Mouse (Mus musculus) embryonic facial prominence, embryonic 15.5 days (tissue): ENCODE data around the gene Islr. TPM values are rescaled to one million over a fixed set of nuclear protein-coding genes. Genes with fewer than 3 reads are reported as not detected.

Source experiments
- ATAC-seq: fragments of 200-750 bp; cut with Nextera tagmentation; 2 replicates; pipeline ENCODE4 v1.8.0; 2017; ENCODE audit warnings: low read depth, moderate TSS enrichment; ENCODE audit not compliant: insufficient number of reproducible peaks, low FRiP score, low TSS enrichment
- H3K27ac ChIP-seq: fragments of 300-500 bp; sonication (generic); replicated peaks from 2 replicates; pipeline ENCODE4 v1.5.1; 2015; ENCODE audit warnings: mild to moderate bottlenecking, inconsistent platforms
- H3K27me3 ChIP-seq: fragments of 300-500 bp; sonication (generic); 2 replicates; pipeline ENCODE4 v1.6.1; 2015; ENCODE audit warnings: inconsistent platforms
- H3K36me3 ChIP-seq: fragments of 300-500 bp; sonication (generic); 2 replicates; pipeline ENCODE4 v1.6.1; 2015; ENCODE audit warnings: mild to moderate bottlenecking, inconsistent platforms
- H3K4me1 ChIP-seq: fragments of 300-500 bp; sonication (generic); 2 replicates; pipeline ENCODE4 v1.6.1; 2015; ENCODE audit warnings: inconsistent platforms
- H3K4me2 ChIP-seq: fragments of 300-500 bp; sonication (generic); replicated peaks from 2 replicates; pipeline ENCODE4 v1.6.1; 2015; ENCODE audit warnings: mild to moderate bottlenecking, inconsistent platforms
- H3K4me3 ChIP-seq: fragments of 300-500 bp; sonication (generic); replicated peaks from 2 replicates; pipeline ENCODE4 v1.5.1; 2015; ENCODE audit warnings: mild to moderate bottlenecking, inconsistent platforms
- H3K9ac ChIP-seq: fragments of 300-500 bp; sonication (generic); 2 replicates; pipeline ENCODE4 v1.6.1; 2015; ENCODE audit warnings: inconsistent platforms
- H3K9me3 ChIP-seq: fragments of 300-500 bp; sonication (generic); replicated peaks from 2 replicates; pipeline ENCODE4 v1.6.1; 2016; ENCODE audit warnings: inconsistent platforms
- WGBS: fragments of 180-500 bp; shearing (Covaris S2); methylation state at CpG from one replicate; pipeline ENCODE4 v1.1.7; 2015; 5-methylcytosine and 5-hydroxymethylcytosine counted together
- polyA plus RNA-seq: library from polyadenylated mRNA; unstranded; fragments of >200 nt; fragmentation: Nextera tagmentation; extraction: Ambion mirVana; gene quantifications from 2 replicates; pipeline ENCODE4 v1.2.1, GENCODE M21; 2015

Gene Islr
- polyA plus RNA-seq, 1 experiment from 2014 or later, result 150 TPM

- no peak overlapping the region for H3K4me3 ChIP-seq
- H3K36me3 ChIP-seq, result no peaks in the 10 kb centered on the region
- H3K4me2 ChIP-seq, result no peak overlapping the region
- no peak overlapping the region for H3K27ac ChIP-seq
- ATAC-seq, result no peak
- H3K9ac ChIP-seq, result no peak overlapping the region
- H3K4me1 ChIP-seq, result peaks cover 38% of the 10 kb centered on the region
- no peaks in the 10 kb centered on the region for H3K9me3 ChIP-seq
- 17% methylated on average over 7 of the region's 7 CpGs for WGBS
- H3K27me3 ChIP-seq, result no peaks in the 10 kb centered on the region
Measured at GRCm38 (mm10) chr9:58143419-58143818, 60.7 kb downstream of the Islr start.

GRCm38 (mm10) chr9:58139947-58140346, 64.2 kb downstream of the Islr start:
- Histone ChIP-seq H3K27ac (no peak overlapping the region), H3K4me3 (no peak overlapping the region), H3K9me3 (no peaks in the 10 kb centered on the region), H3K4me2 (no peak overlapping the region), H3K27me3 (no peaks in the 10 kb centered on the region), H3K36me3 (no peaks in the 10 kb centered on the region), H3K4me1 (peaks cover 43% of the 10 kb centered on the region), H3K9ac (no peak overlapping the region)
- 29% methylated on average over 6 of the region's 6 CpGs for WGBS
- no peak for ATAC-seq

- no peaks in the 10 kb centered on the region for H3K36me3 ChIP-seq
- 14% methylated on average over 2 of the region's 2 CpGs for WGBS
- peaks cover 5% of the 10 kb centered on the region; the same call in 1 of the 2 replicates for H3K27me3 ChIP-seq
- no peak overlapping the region for H3K9ac ChIP-seq
- H3K4me2 ChIP-seq, result no peak overlapping the region
- peaks cover 60% of the 10 kb centered on the region for H3K4me1 ChIP-seq
- H3K9me3 ChIP-seq, result no peaks in the 10 kb centered on the region
- H3K4me3 ChIP-seq, result no peak overlapping the region
- H3K27ac ChIP-seq, result 0 out of 2 replicates have a peak overlapping the region, but pooled peaks have one; percentile 22
- ATAC-seq, result no peak
Measured at GRCm38 (mm10) chr9:58135921-58136321, 68.2 kb downstream of the Islr start.

GRCm38 (mm10) chr9:58134906-58135305, 69.2 kb downstream of the Islr start:
- ATAC-seq, result no peak
- Histone ChIP-seq H3K4me1 (peaks cover 58% of the 10 kb centered on the region), H3K36me3 (no peaks in the 10 kb centered on the region), H3K9me3 (no peaks in the 10 kb centered on the region), H3K9ac (no peak overlapping the region), H3K27me3 (peaks cover 5% of the 10 kb centered on the region; the same call in 1 of the 2 replicates), H3K4me2 (no peak overlapping the region), H3K4me3 (no peak overlapping the region), H3K27ac (peak overlapping the region; percentile 60; the same call in 1 of the 2 replicates)
- WGBS, result 34% methylated on average over 7 of the region's 7 CpGs

GRCm38 (mm10) chr9:58133893-58134884, 69.9 kb downstream of the Islr start:
- H3K9ac ChIP-seq, result no peak overlapping the region
- peak overlapping the region; percentile 60 for H3K27ac ChIP-seq
- no peaks in the 10 kb centered on the region for H3K36me3 ChIP-seq
- H3K4me1 ChIP-seq, result peaks cover 59% of the 10 kb centered on the region
- ATAC-seq, result no peak; the same call in 1 of the 2 replicates
- WGBS, result 16% methylated on average over 17 of the region's 17 CpGs
- no peaks in the 10 kb centered on the region for H3K9me3 ChIP-seq
- H3K4me2 ChIP-seq, result no peak overlapping the region; the same call in 1 of the 2 replicates
- H3K27me3 ChIP-seq, result peaks cover 5% of the 10 kb centered on the region; the same call in 1 of the 2 replicates
- no peak overlapping the region for H3K4me3 ChIP-seq

GRCm38 (mm10) chr9:58131735-58132134, 72.4 kb downstream of the Islr start:
- no peak overlapping the region for H3K27ac ChIP-seq
- H3K4me3 ChIP-seq, result no peak overlapping the region
- H3K9me3 ChIP-seq, result no peaks in the 10 kb centered on the region
- no peak overlapping the region for H3K4me2 ChIP-seq
- ATAC-seq, result no peak
- WGBS, result 63% methylated on average over 7 of the region's 7 CpGs
- H3K36me3 ChIP-seq, result no peaks in the 10 kb centered on the region
- no peak overlapping the region for H3K9ac ChIP-seq
- H3K27me3 ChIP-seq, result peaks cover 5% of the 10 kb centered on the region; the same call in 1 of the 2 replicates
- peaks cover 66% of the 10 kb centered on the region for H3K4me1 ChIP-seq

GRCm38 (mm10) chr9:58130909-58131308, 73.2 kb downstream of the Islr start:
- peaks cover 5% of the 10 kb centered on the region; the same call in 1 of the 2 replicates for H3K27me3 ChIP-seq
- H3K36me3 ChIP-seq, result no peaks in the 10 kb centered on the region
- H3K27ac ChIP-seq, result no peak overlapping the region
- H3K4me1 ChIP-seq, result peaks cover 57% of the 10 kb centered on the region
- WGBS, result 48% methylated on average over 3 of the region's 3 CpGs
- H3K4me2 ChIP-seq, result no peak overlapping the region
- H3K9me3 ChIP-seq, result no peaks in the 10 kb centered on the region
- H3K4me3 ChIP-seq, result no peak overlapping the region
- no peak overlapping the region for H3K9ac ChIP-seq
- no peak for ATAC-seq

- Histone ChIP-seq H3K27me3 (peaks cover 5% of the 10 kb centered on the region; the same call in 1 of the 2 replicates), H3K9ac (no peak overlapping the region), H3K27ac (peak overlapping the region; percentile 39; the same call in 1 of the 2 replicates), H3K36me3 (no peaks in the 10 kb centered on the region), H3K4me1 (peaks cover 43% of the 10 kb centered on the region), H3K4me3 (no peak overlapping the region), H3K9me3 (no peaks in the 10 kb centered on the region), H3K4me2 (peak overlapping the region; percentile 30; the same call in 1 of the 2 replicates)
- no peak for ATAC-seq
- 11% methylated on average over 8 of the region's 8 CpGs for WGBS
Measured at GRCm38 (mm10) chr9:58129508-58129907, 74.6 kb downstream of the Islr start.

GRCm38 (mm10) chr9:58128926-58129413, 75.1 kb downstream of the Islr start:
- Histone ChIP-seq H3K36me3 (no peaks in the 10 kb centered on the region), H3K27ac (peak overlapping the region; percentile 39; the same call in 1 of the 2 replicates), H3K4me1 (peaks cover 38% of the 10 kb centered on the region), H3K27me3 (peaks cover 5% of the 10 kb centered on the region; the same call in 1 of the 2 replicates), H3K4me3 (no peak overlapping the region), H3K4me2 (peak overlapping the region; percentile 30; the same call in 1 of the 2 replicates), H3K9ac (no peak overlapping the region), H3K9me3 (no peaks in the 10 kb centered on the region)
- peak; percentile 56; the same call in 1 of the 2 replicates for ATAC-seq
- WGBS, result 5% methylated on average over 13 of the region's 13 CpGs

- no peak overlapping the region for H3K27ac ChIP-seq
- peaks cover 20% of the 10 kb centered on the region for H3K4me1 ChIP-seq
- WGBS, result 23% methylated on average over 4 of the region's 4 CpGs
Measured at GRCm38 (mm10) chr9:58125811-58126210, 78.3 kb downstream of the Islr start.

GRCm38 (mm10) chr9:58125085-58125484, 79.0 kb downstream of the Islr start:
- Histone ChIP-seq H3K4me1 (peaks cover 18% of the 10 kb centered on the region), H3K9me3 (no peaks in the 10 kb centered on the region), H3K36me3 (no peaks in the 10 kb centered on the region), H3K9ac (no peak overlapping the region), H3K27ac (no peak overlapping the region), H3K4me2 (no peak overlapping the region), H3K4me3 (no peak overlapping the region), H3K27me3 (no peaks in the 10 kb centered on the region)
- ATAC-seq, result no peak
- WGBS, result 38% methylated on average over 3 of the region's 3 CpGs

More at GRCm38 (mm10) chr9:58125811-58126210, 78.3 kb downstream of the Islr start:
- Histone ChIP-seq H3K9me3 (no peaks in the 10 kb centered on the region), H3K9ac (no peak overlapping the region), H3K4me2 (no peak overlapping the region), H3K36me3 (no peaks in the 10 kb centered on the region), H3K4me3 (no peak overlapping the region), H3K27me3 (no peaks in the 10 kb centered on the region)
- no peak for ATAC-seq
